Mouse (Mus musculus) ZHBTc4 (cell line): ENCODE measurements around the gene Cep164.
A peak's percentile ranks its signal among the peaks of the same experiment; 100 is the strongest.
"Not testable (repeated sequence)": the region's sequence is repeated elsewhere in the genome, so short reads cannot be mapped to it uniquely, and the experiment has no call there.

Experiments
- DNase-seq: peaks from one replicate; pipeline ENCODE4 v3.0.0-alpha.2; 2011; ENCODE audit warnings: low read depth, low spot score

Cep164 gene

DNA sequence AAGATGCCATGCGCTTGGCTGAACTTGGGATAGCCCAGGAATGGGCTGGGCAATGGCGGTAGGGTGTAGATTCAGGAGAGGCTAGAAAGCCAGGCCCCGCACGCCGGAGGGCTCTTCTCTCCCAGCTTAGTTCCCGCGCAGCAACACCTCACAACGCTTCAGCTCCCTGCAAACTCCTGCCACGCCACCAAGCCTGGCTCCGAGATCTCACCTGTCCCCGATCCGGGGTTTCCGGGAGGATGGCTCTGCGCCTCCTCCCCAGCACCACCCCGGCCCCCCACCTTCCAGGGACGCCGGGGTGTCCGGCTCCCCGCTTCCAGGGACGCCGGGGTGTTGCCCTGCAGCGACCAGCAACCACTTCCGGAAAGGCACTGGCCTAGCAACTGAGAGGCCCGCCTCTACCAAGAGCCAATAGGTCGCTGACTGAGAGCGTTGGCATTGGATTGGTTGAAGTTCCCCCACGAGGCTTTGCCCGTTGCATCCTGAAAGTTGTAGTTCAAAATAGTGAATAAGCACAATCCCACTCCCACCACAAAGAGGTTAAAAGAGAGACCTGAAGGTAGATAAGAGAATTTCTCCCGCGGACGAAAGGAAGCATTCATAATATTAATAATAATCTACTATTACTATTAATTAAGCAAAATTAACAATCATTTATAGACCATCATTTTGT lies at the start of gene Cep164:
Gene Cep164 (minus strand): TSS at position 401 of the 673 bp plus-strand sequence.
- DNase-seq, result peak; percentile 93

GRCm38 (mm10) chr9:45877928-45878327 lies 49.4 kb upstream of the Cep164 start:
- DNase-seq, result peak; percentile 23

GRCm38 (mm10) chr9:45870265-45870664 lies 41.8 kb upstream of the Cep164 start:
- DNase-seq, result no peak

DNA sequence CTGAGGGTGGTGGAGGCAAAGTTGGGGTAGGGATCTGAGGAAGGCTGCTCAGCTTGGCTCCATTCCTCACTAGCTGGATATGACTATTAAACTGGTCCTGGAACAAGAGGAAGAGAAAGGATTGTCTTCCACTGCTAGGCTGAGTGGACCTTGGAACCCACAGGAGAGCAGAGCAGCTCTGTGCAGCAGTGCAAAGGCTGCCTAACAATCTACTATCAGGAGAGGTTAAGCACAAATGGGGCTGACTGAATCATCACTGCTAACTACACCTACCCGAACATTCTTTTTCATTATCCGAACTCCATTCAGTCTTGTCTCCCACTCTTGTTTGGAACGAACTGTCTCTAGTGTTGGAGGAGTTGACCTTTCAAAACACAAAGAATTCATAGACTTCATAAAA lies 40.7 kb upstream of the Cep164 start:
- no peak for DNase-seq

DNA sequence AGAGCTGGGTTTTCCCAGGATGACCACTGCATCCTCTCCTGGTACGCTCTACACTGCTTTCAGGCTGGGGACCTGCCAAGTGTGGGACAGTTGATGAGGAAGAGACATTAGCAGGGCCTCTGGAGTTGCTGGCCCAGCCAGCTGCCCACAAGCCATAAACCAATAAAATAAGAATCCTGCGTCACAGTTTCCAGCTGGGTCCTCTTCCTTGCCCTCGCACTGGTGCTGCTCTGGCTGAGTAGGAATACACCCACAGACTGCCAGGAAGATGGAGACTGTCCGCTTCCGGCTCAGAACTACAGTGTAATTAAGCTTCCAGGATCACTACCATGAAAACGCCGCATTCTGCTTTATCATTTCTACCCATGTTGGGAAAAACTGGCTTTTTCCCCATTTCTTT lies 33.3 kb upstream of the Cep164 start:
- no peak for DNase-seq

DNA sequence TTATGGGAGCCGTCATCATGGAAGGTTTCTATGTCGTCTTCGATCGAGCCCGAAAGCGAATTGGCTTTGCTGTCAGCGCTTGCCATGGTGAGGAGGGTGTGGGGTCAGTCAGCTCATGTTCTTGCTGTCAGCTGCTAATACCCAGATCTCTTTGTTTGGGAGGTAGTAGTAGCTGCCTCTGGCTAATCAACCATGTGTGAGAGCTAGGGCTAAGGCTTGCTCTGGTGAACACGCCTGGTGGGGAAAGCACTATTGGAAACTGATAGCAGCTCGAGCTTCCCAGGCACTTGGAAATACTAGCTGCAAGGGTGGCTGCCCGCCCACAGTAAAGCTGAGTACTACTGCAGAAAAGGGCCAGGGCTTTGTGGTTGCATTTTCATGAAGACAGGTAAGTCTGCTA lies 30.9 kb upstream of the Cep164 start:
- no peak for DNase-seq

GRCm38 (mm10) chr9:45854136-45854535 lies 25.6 kb upstream of the Cep164 start:
- DNase-seq, result no peak

DNA sequence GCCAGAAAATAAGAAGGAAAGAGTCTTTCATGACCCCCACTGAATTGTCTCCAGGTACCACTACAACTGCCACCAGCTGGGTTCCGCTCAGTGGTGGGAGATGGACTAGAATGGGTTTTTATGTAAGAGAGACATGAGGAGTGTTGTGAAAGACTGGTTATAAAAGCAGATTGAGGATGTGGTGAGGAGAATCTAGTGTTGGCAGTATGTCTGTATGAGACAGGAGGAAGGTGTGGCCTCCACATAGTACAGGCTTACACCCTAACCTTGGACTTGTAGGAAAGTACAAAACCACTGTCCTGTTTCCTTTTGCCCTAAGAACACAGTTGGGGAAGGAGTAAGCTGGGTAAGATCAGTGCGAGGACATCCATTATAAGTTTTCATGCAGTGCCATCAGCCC lies 25.2 kb upstream of the Cep164 start:
- DNase-seq, result no peak

- DNase-seq, result no peak
Observed at GRCm38 (mm10) chr9:45851776-45852175, 23.3 kb upstream of the Cep164 start.

- no peak for DNase-seq
Observed at GRCm38 (mm10) chr9:45851330-45851729, 22.8 kb upstream of the Cep164 start.

GRCm38 (mm10) chr9:45850528-45851155 lies 22.2 kb upstream of the Cep164 start:
- no peak for DNase-seq

- no peak for DNase-seq
Observed at GRCm38 (mm10) chr9:45849528-45850408, 21.3 kb upstream of the Cep164 start.

DNA sequence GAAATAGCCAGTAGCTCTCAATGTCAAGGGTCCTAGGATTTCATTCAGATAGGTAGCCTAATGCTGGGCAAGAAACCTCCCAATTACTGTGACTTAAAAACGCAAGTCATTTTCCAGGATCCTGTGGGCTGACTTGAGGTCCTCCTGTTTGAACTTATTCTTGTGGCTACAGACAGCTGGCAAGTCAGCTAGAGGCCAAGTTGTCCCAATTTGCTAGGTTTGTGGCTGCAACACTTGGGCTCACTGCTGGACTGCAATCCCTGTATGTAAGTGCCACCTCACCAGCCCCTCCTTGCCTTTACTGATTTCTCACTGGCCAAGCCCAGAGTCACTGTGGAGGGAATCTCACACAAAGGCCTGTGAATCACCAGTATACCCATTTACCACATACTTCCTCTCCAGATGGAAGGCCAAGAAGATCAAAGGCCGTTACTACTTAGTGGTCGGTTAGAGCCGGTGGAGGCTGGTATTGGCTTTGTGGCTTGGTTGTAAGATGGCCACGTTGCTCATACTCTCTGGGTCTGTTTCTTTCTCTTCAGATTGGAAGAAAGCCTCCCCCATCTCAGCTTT lies 18.5 kb upstream of the Cep164 start:
- DNase-seq, result peak; percentile 25

DNA sequence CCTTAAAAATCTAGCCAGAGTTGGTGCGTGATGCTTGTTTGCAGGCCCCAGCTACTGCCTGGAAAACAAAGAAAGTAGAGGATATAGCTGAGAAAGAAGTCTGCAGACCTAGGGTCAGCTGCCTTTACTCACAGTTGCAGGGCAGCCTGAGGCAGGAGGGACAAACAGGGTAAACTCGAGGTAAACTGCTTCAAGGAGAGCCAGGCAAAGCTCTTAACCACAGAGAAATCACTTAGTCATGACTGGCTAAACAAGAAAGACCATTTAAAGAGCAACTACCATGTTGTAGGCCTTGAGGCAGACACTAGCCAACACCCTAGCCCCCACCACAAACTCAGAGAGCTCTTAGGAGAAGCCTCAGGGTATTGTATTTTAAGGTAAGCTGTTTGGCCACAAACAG lies 17.7 kb upstream of the Cep164 start:
- DNase-seq, result not testable (repeated sequence)

DNA sequence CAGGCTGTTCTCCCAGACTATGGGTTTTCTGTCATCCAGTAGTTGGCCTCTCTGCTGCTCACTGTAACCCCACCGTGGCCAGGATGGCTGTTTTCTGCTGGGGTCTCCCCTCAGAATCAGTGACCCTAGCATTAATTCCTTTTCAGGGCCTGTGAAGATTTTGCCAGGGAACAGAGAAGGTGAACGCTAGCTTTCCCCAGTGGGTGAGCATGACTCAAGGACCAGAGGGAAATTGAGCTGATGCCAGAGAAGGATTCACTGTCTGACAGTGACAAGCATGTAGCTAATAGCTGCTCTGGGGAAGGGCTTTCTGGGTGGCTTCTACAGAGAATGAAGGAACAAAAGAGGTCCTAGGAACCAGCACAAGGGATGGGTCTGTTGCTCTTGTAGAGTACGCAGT lies 17.1 kb upstream of the Cep164 start:
- DNase-seq, result no peak

- DNase-seq, result no peak
Observed at GRCm38 (mm10) chr9:45843780-45844179, 15.3 kb upstream of the Cep164 start.

GRCm38 (mm10) chr9:45843007-45843406 lies 14.5 kb upstream of the Cep164 start:
- no peak for DNase-seq

GRCm38 (mm10) chr9:45841458-45841857 lies 13.0 kb upstream of the Cep164 start:
- no peak for DNase-seq

DNA sequence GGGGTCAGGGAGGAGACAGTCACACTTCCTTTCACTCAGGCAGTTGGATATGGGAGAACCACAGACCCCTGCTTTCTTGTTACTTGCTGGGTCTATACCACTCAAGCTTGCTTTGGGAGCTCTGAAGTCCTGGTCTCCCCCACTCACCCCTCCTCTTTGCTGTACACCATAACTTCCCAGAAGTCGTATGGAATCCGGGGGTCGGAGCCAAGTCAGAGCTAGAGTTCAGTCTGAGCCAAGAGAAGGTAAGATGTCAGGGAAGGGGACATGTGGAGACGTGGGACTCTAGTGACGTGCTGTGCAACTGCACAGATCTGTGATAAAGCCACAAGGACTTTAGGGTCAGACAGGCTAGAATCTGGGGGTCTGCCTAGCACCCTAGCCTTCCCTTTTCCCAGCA lies 11.8 kb upstream of the Cep164 start:
- no peak for DNase-seq

GRCm38 (mm10) chr9:45839982-45840300 lies 11.4 kb upstream of the Cep164 start:
- DNase-seq, result no peak

- DNase-seq, result no peak
Observed at GRCm38 (mm10) chr9:45839139-45839981, 10.9 kb upstream of the Cep164 start.
